Mouse (Mus musculus): ENCODE measurements around the gene Elk1. TPM values are rescaled to one million over a fixed set of nuclear protein-coding genes. Genes with fewer than 3 reads are reported as not detected.

Gene Elk1
- total RNA-seq (2021): 10 to 100 TPM; 11.4 to 11.8 TPM

DNA sequence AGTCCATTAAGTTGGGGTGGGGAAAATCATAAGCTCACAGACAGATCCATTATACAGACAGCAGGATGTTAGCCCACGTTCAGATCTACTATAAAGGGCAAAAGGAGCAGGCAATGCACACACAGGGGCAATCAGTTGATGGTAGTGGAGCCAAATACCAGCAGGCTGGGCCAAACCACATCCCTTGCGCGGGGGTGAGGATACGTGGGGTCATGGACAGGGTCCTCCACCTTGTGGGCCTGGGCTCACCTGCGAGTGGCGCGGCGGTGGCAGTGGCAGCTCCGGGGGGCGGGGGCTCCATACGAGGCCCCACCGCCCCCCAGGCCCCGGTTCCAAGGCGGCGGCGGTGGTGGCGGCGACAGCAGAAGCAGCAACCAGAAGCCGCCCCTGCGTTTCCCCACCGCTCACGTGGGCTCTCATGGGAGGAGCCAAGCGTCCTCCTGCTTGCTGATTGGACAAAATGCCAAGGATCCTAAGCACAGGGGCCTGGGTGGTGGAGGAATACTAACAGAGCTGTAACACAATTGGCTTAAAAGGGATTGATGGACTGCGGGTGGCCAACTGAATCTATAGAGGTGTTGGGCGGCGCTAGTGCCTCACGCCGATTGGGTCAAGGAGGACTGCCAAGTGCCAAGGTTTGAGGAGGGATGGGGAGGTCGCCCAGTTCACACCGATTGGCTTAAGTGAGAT, at the start of gene Elk1:
Gene Elk1 (minus strand): TSS at position 418 of the 690 bp plus-strand sequence.
- peak; percentile 89 to 90 for DNase-seq
- intact Hi-C loops (cut with DNase I): no loop called here

DNA sequence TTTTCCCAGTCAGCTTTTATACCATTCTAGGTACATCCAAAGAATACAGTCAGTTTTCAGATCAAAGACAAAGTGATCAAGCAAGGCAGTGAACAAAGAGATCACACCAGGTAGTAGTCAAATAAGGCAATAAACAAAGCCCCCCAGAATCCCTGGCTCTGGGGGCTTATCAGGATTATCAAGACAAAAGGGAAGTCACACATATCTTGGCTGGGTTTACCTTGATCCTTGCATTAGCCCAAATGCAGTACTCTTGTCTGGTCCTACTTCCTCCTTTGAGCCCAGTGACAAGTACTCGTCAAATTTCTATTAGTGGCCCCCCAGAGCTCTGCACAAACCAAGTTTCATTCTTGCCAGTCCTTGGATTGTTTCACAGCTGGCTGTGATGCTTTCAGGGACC, 30.5 kb upstream of the Elk1 start:
- no peak for DNase-seq
- intact Hi-C loops (cut with DNase I): no loop called here

DNA sequence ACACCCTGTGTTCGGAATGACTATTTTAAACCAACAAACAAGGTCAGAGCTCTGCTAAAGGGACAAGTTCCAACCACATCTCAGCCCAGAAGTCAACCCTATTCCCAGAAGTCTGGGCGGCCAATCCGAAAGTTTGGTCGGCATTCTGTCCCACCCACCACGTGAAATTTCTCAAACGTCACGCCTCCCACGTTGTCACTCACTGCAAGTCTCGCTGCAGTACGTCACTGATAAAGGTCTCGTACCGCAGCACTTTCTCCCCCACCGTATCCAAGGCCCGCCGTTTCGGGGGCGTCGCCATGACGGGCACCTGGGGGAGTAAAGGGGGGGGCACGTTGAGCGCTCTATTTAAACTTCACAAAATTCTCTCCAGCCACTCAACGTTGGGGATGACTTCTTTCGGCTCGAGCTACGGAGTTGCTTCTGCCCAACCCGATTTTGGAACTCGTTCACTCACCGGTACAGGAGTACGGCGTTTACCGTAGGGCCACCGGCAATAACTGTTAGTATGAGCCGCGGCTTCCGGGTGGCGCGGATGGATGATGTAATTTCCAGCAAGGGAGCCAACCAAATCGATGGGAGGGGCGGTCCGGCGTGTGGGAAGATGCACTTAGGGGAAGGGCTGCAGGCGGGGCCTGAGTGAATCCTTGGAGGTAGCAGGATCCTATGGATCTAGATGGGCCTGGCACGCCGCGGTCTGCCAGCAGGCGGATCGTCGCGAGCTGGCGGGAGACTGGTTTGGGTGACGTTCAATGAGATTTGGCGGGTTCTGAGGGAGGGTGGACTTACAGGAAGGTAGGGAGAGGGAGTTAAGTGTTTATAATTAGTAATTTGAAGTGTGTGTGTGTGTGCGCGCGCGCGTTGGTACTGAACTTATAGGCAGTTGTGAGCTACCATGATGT, 11.3 kb upstream of the Elk1 start, which contains the start of gene Uxt:
Gene Uxt (minus strand): TSS at position 541 of the 902 bp plus-strand sequence.
- intact Hi-C loops (cut with DNase I): no loop called here
- peak; percentile 90 to 92 for DNase-seq

- intact Hi-C loops (cut with DNase I): loop anchor here (1.0 to 5.0 kb wide), 3 partner anchors 99 to 284 kb away; no protein-coding TSS in a partner anchor
- DNase-seq: peak; percentile 44 to 64
Measured at GRCm38 (mm10) chrX:20946055-20946454, 4.4 kb downstream of the Elk1 start.

DNA sequence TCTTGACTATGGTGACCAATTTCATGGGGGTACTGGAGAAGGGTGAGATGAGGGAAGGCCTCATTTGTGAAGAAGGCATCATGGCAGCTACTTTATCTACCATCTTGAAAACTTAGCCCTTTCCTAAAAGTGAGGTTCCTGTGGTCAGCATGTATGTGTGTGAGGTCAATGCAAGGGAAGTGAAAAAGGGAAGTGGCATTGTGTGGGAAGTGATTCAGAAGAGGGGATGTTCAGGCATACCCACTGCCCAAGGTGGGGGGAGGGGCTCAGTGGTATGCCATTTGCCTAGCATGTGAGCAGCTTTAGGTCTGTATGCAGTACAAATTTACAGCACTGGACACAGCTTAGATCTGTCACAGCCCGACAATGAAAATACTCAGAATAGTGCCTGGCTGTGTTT, 18.4 kb downstream of the Elk1 start:
- peak; percentile 11 to 12 for DNase-seq
- intact Hi-C loops (cut with DNase I): no loop called here

- intact Hi-C loops (cut with DNase I): no loop called here
- DNase-seq: no peak
Measured at GRCm38 (mm10) chrX:20931364-20931763, 19.0 kb downstream of the Elk1 start, which contains the start of gene Cfp. Cfp (minus strand) TSS chrX:20931555.

DNA sequence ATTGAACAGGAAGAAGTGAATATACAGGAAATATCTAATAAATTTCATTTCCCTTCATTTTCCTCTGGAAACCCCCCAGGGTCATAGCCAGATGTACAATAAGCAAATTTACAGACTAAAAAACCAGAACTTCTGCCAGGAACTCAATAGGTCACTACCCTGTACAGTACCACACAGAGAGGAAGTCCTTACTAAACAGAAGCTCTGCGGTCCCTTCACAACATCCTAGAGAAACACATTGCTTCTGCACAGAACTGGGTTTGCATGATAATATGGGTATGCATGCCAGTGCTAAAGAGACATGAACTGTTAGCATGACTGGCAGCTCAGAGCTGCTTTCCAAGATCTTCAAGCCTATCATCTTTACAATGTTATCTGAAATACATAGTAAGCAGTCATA, 20.5 kb downstream of the Elk1 start:
- intact Hi-C loops (cut with DNase I): no loop called here
- no peak for DNase-seq

DNA sequence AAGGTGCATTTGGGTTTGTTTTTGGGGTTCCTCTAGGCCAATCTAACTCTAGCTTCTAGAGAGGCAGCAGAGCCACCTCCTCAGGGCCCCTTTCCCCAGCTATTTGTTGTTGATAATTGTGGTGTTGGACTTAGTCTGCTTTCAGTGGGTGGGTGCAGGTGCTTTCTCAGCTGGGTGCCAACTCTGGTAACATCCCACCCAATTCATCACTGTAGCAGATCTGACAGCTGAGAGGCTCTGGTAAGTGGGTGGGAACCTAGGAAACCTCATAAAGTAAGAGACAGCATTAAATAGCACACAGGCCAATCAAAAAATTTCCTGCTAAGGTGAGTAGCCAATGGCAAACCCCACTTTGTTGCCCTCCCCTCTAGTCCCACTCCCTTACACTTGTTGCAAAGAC, 25.4 kb downstream of the Elk1 start:
- no peak for DNase-seq
- intact Hi-C loops (cut with DNase I): no loop called here

DNA sequence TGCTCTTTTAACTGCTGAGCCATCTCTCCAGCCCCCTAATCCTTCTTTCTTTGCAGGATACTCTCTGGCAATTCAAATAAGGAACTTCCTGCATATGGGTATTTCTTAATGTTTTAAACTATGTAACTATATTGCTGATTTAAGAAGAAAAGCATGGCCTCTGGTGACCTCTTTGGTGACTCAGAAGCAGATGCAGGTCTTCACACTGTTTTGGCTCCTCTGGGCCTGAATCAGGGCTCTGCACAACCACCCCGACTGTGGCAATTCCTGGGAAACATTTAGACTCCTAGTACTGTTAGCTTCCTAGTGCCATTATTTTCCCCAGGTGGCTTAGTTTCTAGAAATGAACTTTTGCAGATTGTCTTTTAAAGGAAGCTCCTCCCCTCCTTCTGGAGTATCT, 26.9 kb downstream of the Elk1 start:
- DNase-seq: no peak
- intact Hi-C loops (cut with DNase I): no loop called here

DNA sequence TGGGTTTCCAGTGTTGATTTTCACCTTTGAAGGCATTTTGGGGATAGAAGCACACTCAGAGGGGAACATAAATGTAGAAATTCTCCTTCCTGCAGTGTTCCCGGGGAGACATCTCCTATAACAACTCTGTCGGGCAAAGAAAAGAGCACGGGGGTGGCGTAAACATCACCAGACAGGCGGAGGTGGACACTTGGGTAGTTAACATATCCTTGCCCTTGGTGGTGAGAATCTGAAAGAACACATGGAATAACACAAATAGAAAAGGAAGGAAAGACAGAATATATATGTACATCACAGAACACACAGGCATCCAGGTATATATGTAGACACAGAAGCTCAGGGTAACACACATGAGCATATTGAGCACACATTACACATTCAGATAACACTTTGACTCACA, 29.0 kb downstream of the Elk1 start:
- intact Hi-C loops (cut with DNase I): no loop called here
- DNase-seq: no peak

- DNase-seq: peak; percentile 76
- intact Hi-C loops (cut with DNase I): no loop called here
Measured at GRCm38 (mm10) chrX:20920844-20921364, 29.5 kb downstream of the Elk1 start, which contains the start of gene Syn1. Syn1 (minus strand) TSS chrX:20921004.

- no peak for DNase-seq
- intact Hi-C loops (cut with DNase I): no loop called here
Measured at GRCm38 (mm10) chrX:20920249-20920843, 30.1 kb downstream of the Elk1 start.

DNA sequence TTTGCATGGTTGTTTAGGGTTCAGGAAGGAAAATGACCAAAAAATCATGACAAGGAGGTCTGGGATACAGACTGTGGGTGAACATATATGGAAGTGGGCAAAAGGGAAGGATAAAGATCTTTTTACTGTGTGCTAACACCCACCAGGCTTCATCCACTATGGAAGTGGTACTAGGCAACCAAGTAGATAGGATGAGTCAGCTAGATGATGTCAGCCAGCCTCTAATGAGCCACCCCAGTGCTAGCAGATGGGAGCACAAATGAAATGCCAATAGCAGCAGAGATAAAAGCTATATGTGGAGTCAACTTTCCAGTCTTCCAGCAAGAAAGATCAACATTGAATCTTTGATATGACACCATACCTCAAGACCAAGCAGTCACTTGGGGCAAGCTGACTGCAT, 35.3 kb downstream of the Elk1 start:
- intact Hi-C loops (cut with DNase I): no loop called here
- DNase-seq: no peak

DNA sequence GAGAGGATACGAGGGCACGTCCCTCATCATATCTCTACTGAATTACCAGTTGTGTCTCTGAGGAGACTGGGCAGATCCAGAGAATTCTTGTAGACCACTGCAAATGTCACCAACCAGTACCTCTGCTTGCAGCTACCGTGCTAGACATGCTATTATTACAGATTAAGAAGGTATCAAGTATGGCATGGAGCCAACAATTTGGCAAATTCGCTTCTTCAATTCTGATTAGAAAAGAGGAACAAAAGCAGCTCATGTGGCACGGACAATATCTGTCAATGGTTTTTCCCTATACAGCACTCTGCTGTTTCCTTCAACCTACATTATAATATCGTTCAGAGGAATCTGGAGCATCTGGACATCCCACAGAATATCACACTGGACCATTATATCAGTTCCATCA, 36.7 kb downstream of the Elk1 start:
- intact Hi-C loops (cut with DNase I): no loop called here
- no peak for DNase-seq

GRCm38 (mm10) chrX:20910074-20910473, 40.3 kb downstream of the Elk1 start:
- intact Hi-C loops (cut with DNase I): no loop called here
- DNase-seq: no peak

Other genes with a start within 250 kb of the Elk1 start
- 10 to 100 TPM; 10.8 to 11.0 TPM for gene Usp11, start 246.7 kb downstream of the Elk1 start, total RNA-seq (2021)
- 10 to 100 TPM; 84.4 to 85.1 TPM for gene Araf, start 152.8 kb downstream of the Elk1 start, total RNA-seq (2021)
- 10 to 100 TPM; 15.4 to 16.4 TPM for gene Timp1, start 80.4 kb downstream of the Elk1 start, total RNA-seq (2021)
- gene Syn1, start 29.6 kb downstream of the Elk1 start, total RNA-seq (2021): under 1 TPM; 0.36 to 0.40 TPM
- gene Cfp, start 19.1 kb downstream of the Elk1 start, total RNA-seq (2021): 1 to 10 TPM; 5.7 to 7.3 TPM
- 10 to 100 TPM; 33.4 to 36.7 TPM for gene Uxt, start 11.4 kb upstream of the Elk1 start, total RNA-seq (2021)
- 1 to 10 TPM; 4.7 to 5.4 TPM for gene Zfp182, start 111.7 kb upstream of the Elk1 start, total RNA-seq (2021)
- gene Spaca5, start 117.8 kb upstream of the Elk1 start, total RNA-seq (2021): not detected
- gene Zfp300, start 138.9 kb upstream of the Elk1 start, total RNA-seq (2021): under 1 TPM; 0.57 to 0.92 TPM
- gene Ssxa1, start 165.2 kb upstream of the Elk1 start, total RNA-seq (2021): not detected
- gene Gm21876, start 225.0 kb upstream of the Elk1 start, total RNA-seq (2021): not detected

All from heart, postnatal 10 days (tissue).